Mouse (Mus musculus): ENCODE results near the gene Zrsr1. TPM values are rescaled to one million over a fixed set of nuclear protein-coding genes. Genes with fewer than 3 reads are reported as not detected.

The Zrsr1 gene
- polyA plus RNA-seq, 1 experiment = 14.8 TPM

- peak; percentile 98 for DNase-seq (ENCODE audit: low read depth)
- TF ChIP-seq CTCF (IDR thresholded peaks at IDR 0.05; ENCODE audit: borderline replicate concordance, extremely low read depth, insufficient read depth, insufficient read length) (no peak), POLR2A (IDR thresholded peaks at IDR 0.05; ENCODE audit: borderline replicate concordance, extremely low read depth, insufficient read depth, insufficient read length, poor library complexity, severe bottlenecking) (peak; percentile 87)
Observed at GRCm38 (mm10) chr11:22990393-22991126, 18.8 kb downstream of the Zrsr1 start, which contains the start of gene Cct4. Gene Cct4, plus strand, starts transcription at chr11:22990519.

GRCm38 (mm10) chr11:22991218-22991835 lies 19.5 kb downstream of the Zrsr1 start:
- TF ChIP-seq POLR2A (IDR thresholded peaks at IDR 0.05; ENCODE audit: borderline replicate concordance, extremely low read depth, insufficient read depth, insufficient read length, poor library complexity, severe bottlenecking) (no peak), CTCF (IDR thresholded peaks at IDR 0.05; ENCODE audit: borderline replicate concordance, extremely low read depth, insufficient read depth, insufficient read length) (no peak)
- no peak for DNase-seq (ENCODE audit: low read depth)

GRCm38 (mm10) chr11:22994271-22994670 lies 22.5 kb downstream of the Zrsr1 start:
- peak; percentile 37 for DNase-seq (ENCODE audit: low read depth)
- TF ChIP-seq CTCF (IDR thresholded peaks at IDR 0.05; ENCODE audit: borderline replicate concordance, extremely low read depth, insufficient read depth, insufficient read length) (no peak), POLR2A (IDR thresholded peaks at IDR 0.05; ENCODE audit: borderline replicate concordance, extremely low read depth, insufficient read depth, insufficient read length, poor library complexity, severe bottlenecking) (no peak)

- DNase-seq (ENCODE audit: low read depth) = no peak
- TF ChIP-seq CTCF (IDR thresholded peaks at IDR 0.05; ENCODE audit: borderline replicate concordance, extremely low read depth, insufficient read depth, insufficient read length) (no peak), POLR2A (IDR thresholded peaks at IDR 0.05; ENCODE audit: borderline replicate concordance, extremely low read depth, insufficient read depth, insufficient read length, poor library complexity, severe bottlenecking) (no peak)
Observed at GRCm38 (mm10) chr11:22995461-22995860, 23.7 kb downstream of the Zrsr1 start.

- TF ChIP-seq CTCF (IDR thresholded peaks at IDR 0.05; ENCODE audit: borderline replicate concordance, extremely low read depth, insufficient read depth, insufficient read length) = no peak
- TF ChIP-seq POLR2A (IDR thresholded peaks at IDR 0.05; ENCODE audit: borderline replicate concordance, extremely low read depth, insufficient read depth, insufficient read length, poor library complexity, severe bottlenecking) = no peak
Observed at GRCm38 (mm10) chr11:22998308-22998707, 26.5 kb downstream of the Zrsr1 start.

GRCm38 (mm10) chr11:23005276-23005675 lies 33.5 kb downstream of the Zrsr1 start:
- no peak for TF ChIP-seq CTCF (IDR thresholded peaks at IDR 0.05; ENCODE audit: borderline replicate concordance, extremely low read depth, insufficient read depth, insufficient read length)
- TF ChIP-seq POLR2A (IDR thresholded peaks at IDR 0.05; ENCODE audit: borderline replicate concordance, extremely low read depth, insufficient read depth, insufficient read length, poor library complexity, severe bottlenecking) = no peak
- no peak for DNase-seq (ENCODE audit: low read depth)

More at GRCm38 (mm10) chr11:22998308-22998707, 26.5 kb downstream of the Zrsr1 start:
- no peak for DNase-seq (ENCODE audit: low read depth)

GRCm38 (mm10) chr11:23007166-23007480 lies 35.3 kb downstream of the Zrsr1 start:
- no peak for DNase-seq (ENCODE audit: low read depth)
- TF ChIP-seq POLR2A (IDR thresholded peaks at IDR 0.05; ENCODE audit: borderline replicate concordance, extremely low read depth, insufficient read depth, insufficient read length, poor library complexity, severe bottlenecking) (no peak), CTCF (IDR thresholded peaks at IDR 0.05; ENCODE audit: borderline replicate concordance, extremely low read depth, insufficient read depth, insufficient read length) (no peak)

- DNase-seq (ENCODE audit: low read depth) = peak; percentile 98
- TF ChIP-seq POLR2A (IDR thresholded peaks at IDR 0.05; ENCODE audit: borderline replicate concordance, extremely low read depth, insufficient read depth, insufficient read length, poor library complexity, severe bottlenecking) (peak; percentile 22; the same call in 1 of the 2 replicates), CTCF (IDR thresholded peaks at IDR 0.05; ENCODE audit: borderline replicate concordance, extremely low read depth, insufficient read depth, insufficient read length) (no peak)
Observed at GRCm38 (mm10) chr11:23007481-23008180, 35.8 kb downstream of the Zrsr1 start, which contains the start of gene Fam161a. Gene Fam161a, plus strand, starts transcription at chr11:23007531.

- TF ChIP-seq POLR2A (IDR thresholded peaks at IDR 0.05; ENCODE audit: borderline replicate concordance, extremely low read depth, insufficient read depth, insufficient read length, poor library complexity, severe bottlenecking) (peak; percentile 53; the same call in 1 of the 2 replicates), CTCF (IDR thresholded peaks at IDR 0.05; ENCODE audit: borderline replicate concordance, extremely low read depth, insufficient read depth, insufficient read length) (no peak)
- DNase-seq (ENCODE audit: low read depth) = peak; percentile 96
Observed at GRCm38 (mm10) chr11:23008181-23008823, 36.5 kb downstream of the Zrsr1 start.

GRCm38 (mm10) chr11:23008824-23009200 lies 37.0 kb downstream of the Zrsr1 start:
- TF ChIP-seq CTCF (IDR thresholded peaks at IDR 0.05; ENCODE audit: borderline replicate concordance, extremely low read depth, insufficient read depth, insufficient read length) (no peak), POLR2A (IDR thresholded peaks at IDR 0.05; ENCODE audit: borderline replicate concordance, extremely low read depth, insufficient read depth, insufficient read length, poor library complexity, severe bottlenecking) (no peak)
- DNase-seq (ENCODE audit: low read depth) = no peak

GRCm38 (mm10) chr11:23013096-23013495 lies 41.3 kb downstream of the Zrsr1 start:
- no peak for DNase-seq (ENCODE audit: low read depth)
- TF ChIP-seq CTCF (IDR thresholded peaks at IDR 0.05; ENCODE audit: borderline replicate concordance, extremely low read depth, insufficient read depth, insufficient read length) (no peak), POLR2A (IDR thresholded peaks at IDR 0.05; ENCODE audit: borderline replicate concordance, extremely low read depth, insufficient read depth, insufficient read length, poor library complexity, severe bottlenecking) (no peak)

All from brain, embryonic 14.5 days (tissue).